Mouse (Mus musculus): ENCODE data around the gene Tmem150c.

Tmem150c gene

GRCm38 (mm10) chr5:100054807-100055547 is 104.6 kb downstream of the Tmem150c start:
- no peak for DNase-seq (ENCODE audit: low spot score in 2 of 2)

- no peak for DNase-seq (ENCODE audit: low spot score in 2 of 2)
Observed at GRCm38 (mm10) chr5:100052728-100053127, 106.9 kb downstream of the Tmem150c start.

GRCm38 (mm10) chr5:100049904-100050303 is 109.7 kb downstream of the Tmem150c start:
- no peak for DNase-seq (ENCODE audit: low spot score in 2 of 2)

- DNase-seq (ENCODE audit: low spot score in 2 of 2): no peak
Observed at GRCm38 (mm10) chr5:100047871-100048270, 111.7 kb downstream of the Tmem150c start.

- no peak for DNase-seq (ENCODE audit: low spot score in 2 of 2)
Observed at GRCm38 (mm10) chr5:100047143-100047640, 112.4 kb downstream of the Tmem150c start.

GRCm38 (mm10) chr5:100046096-100046495 is 113.5 kb downstream of the Tmem150c start:
- DNase-seq (ENCODE audit: low spot score in 2 of 2): no peak

- no peak for DNase-seq (ENCODE audit: low spot score in 2 of 2)
Observed at GRCm38 (mm10) chr5:100044621-100045020, 115.0 kb downstream of the Tmem150c start.

GRCm38 (mm10) chr5:100044030-100044429 is 115.6 kb downstream of the Tmem150c start:
- DNase-seq (ENCODE audit: low spot score in 2 of 2): no peak

- peak in 1 of 2 experiments; percentile 33 for DNase-seq (ENCODE audit: low spot score in 2 of 2)
Observed at GRCm38 (mm10) chr5:100043361-100043760, 116.2 kb downstream of the Tmem150c start.

GRCm38 (mm10) chr5:100042467-100042866 is 117.1 kb downstream of the Tmem150c start:
- DNase-seq (ENCODE audit: low spot score in 2 of 2): no peak

- no peak for DNase-seq (ENCODE audit: low spot score in 2 of 2)
Observed at GRCm38 (mm10) chr5:100041272-100041671, 118.3 kb downstream of the Tmem150c start.

- peak in 1 of 2 experiments; percentile 47 for DNase-seq (ENCODE audit: low spot score in 2 of 2)
Observed at GRCm38 (mm10) chr5:100040281-100040784, 119.3 kb downstream of the Tmem150c start.

- DNase-seq (ENCODE audit: low spot score in 2 of 2): peak; percentile 92 to 96
Observed at GRCm38 (mm10) chr5:100039602-100040142, 119.9 kb downstream of the Tmem150c start, which contains the start of the genes Hnrnpdl and Enoph1. Gene Hnrnpdl (minus strand): TSS chr5:100039664. Gene Enoph1 (plus strand): TSS chr5:100039985.

- peak; percentile 97 to 98 for DNase-seq (ENCODE audit: low spot score in 2 of 2)
Observed at GRCm38 (mm10) chr5:100038714-100039601, 120.7 kb downstream of the Tmem150c start.

- peak in 1 of 2 experiments; percentile 94 for DNase-seq (ENCODE audit: low spot score in 2 of 2)
Observed at GRCm38 (mm10) chr5:100037965-100038713, 121.5 kb downstream of the Tmem150c start.

- peak in 1 of 2 experiments; percentile 22 for DNase-seq (ENCODE audit: low spot score in 2 of 2)
Observed at GRCm38 (mm10) chr5:100036681-100037080, 122.9 kb downstream of the Tmem150c start.

- DNase-seq (ENCODE audit: low spot score in 2 of 2): no peak
Observed at GRCm38 (mm10) chr5:100035950-100036349, 123.7 kb downstream of the Tmem150c start.

- DNase-seq (ENCODE audit: low spot score in 2 of 2): no peak
Observed at GRCm38 (mm10) chr5:100032646-100033045, 127.0 kb downstream of the Tmem150c start.

GRCm38 (mm10) chr5:100032107-100032506 is 127.5 kb downstream of the Tmem150c start:
- DNase-seq (ENCODE audit: low spot score in 2 of 2): no peak

GRCm38 (mm10) chr5:100030069-100030468 is 129.5 kb downstream of the Tmem150c start:
- DNase-seq (ENCODE audit: low spot score in 2 of 2): no peak
